Mouse (Mus musculus) embryo, embryonic 10.5 days (tissue): Measurements from ENCODE around the gene Gnat1.

ENCODE experiments used
- DNase-seq: peaks from one replicate; pipeline ENCODE4 v3.0.0-alpha.2; 2015; ENCODE audit warnings: low spot score

Gnat1 gene

GRCm38 (mm10) chr9:107626158-107626843, 53.2 kb downstream of the Gnat1 start:
- DNase-seq, result no peak

GRCm38 (mm10) chr9:107625351-107626128, 54.0 kb downstream of the Gnat1 start:
- no peak for DNase-seq

GRCm38 (mm10) chr9:107624951-107625350, 54.6 kb downstream of the Gnat1 start:
- no peak for DNase-seq

GRCm38 (mm10) chr9:107624539-107624938, 55.0 kb downstream of the Gnat1 start:
- no peak for DNase-seq
